Mouse (Mus musculus) intestine, postnatal 0 days (tissue): ENCODE data around the gene Nynrin. TPM values are rescaled to one million over a fixed set of nuclear protein-coding genes. Genes with fewer than 3 reads are reported as not detected.
A peak's percentile ranks its signal among the peaks of the same experiment; 100 is the strongest.

ENCODE experiments used
- ATAC-seq: fragments of 200-750 bp; cut with Nextera tagmentation; 2 replicates; pipeline ENCODE4 v1.8.0; 2017; ENCODE audit warnings: mild to moderate bottlenecking, moderate TSS enrichment, moderate library complexity
- H3K27ac ChIP-seq: fragments of 300-500 bp; sonication (generic); 2 replicates; pipeline ENCODE4 v1.5.1; 2014; ENCODE audit warnings: mild to moderate bottlenecking, low read depth, low read length, moderate library complexity
- H3K27me3 ChIP-seq: fragments of 300-500 bp; sonication (generic); replicated peaks from 2 replicates; pipeline ENCODE4 v1.6.1; 2014; ENCODE audit warnings: low read length, mixed read lengths; ENCODE audit not compliant: control insufficient read depth, insufficient read depth
- H3K36me3 ChIP-seq: fragments of 300-500 bp; sonication (generic); 2 replicates; pipeline ENCODE4 v1.6.1; 2014; ENCODE audit warnings: mild to moderate bottlenecking, moderate library complexity; ENCODE audit not compliant: control insufficient read depth, insufficient read depth
- H3K4me1 ChIP-seq: fragments of 300-500 bp; sonication (generic); replicated peaks from 2 replicates; pipeline ENCODE4 v1.6.1; 2014; ENCODE audit warnings: antibody characterized with exemption, low read length, mixed read lengths; ENCODE audit not compliant: control insufficient read depth, insufficient read depth
- H3K4me2 ChIP-seq: fragments of 300-500 bp; sonication (generic); replicated peaks from 2 replicates; pipeline ENCODE4 v1.6.1; 2014; ENCODE audit warnings: low read depth, mild to moderate bottlenecking, moderate library complexity
- H3K4me3 ChIP-seq: fragments of 300-500 bp; sonication (generic); 2 replicates; pipeline ENCODE4 v1.5.1; 2014; ENCODE audit warnings: low read depth, low read length
- H3K9ac ChIP-seq: fragments of 300-500 bp; sonication (generic); 2 replicates; pipeline ENCODE4 v1.6.1; 2014; ENCODE audit warnings: mild to moderate bottlenecking, low read depth, low read length
- H3K9me3 ChIP-seq: fragments of 300-500 bp; sonication (generic); 2 replicates; pipeline ENCODE4 v1.6.1; 2016; ENCODE audit warnings: mixed run types; ENCODE audit not compliant: control insufficient read depth
- CTCF ChIP-seq: sonication (generic); IDR thresholded peaks from 2 replicates; pipeline ENCODE4 v1.5.1; 2016; ENCODE audit warnings: low read depth, mild to moderate bottlenecking, control low read depth, antibody characterized with exemption, moderate library complexity
- WGBS: fragments of 180-500 bp; shearing (Covaris S2); extraction: QIAGEN DNeasy Blood & Tissue Kit; methylation state at CpG from one replicate; pipeline ENCODE4 v1.1.7; 2014; 5-methylcytosine and 5-hydroxymethylcytosine counted together
- polyA plus RNA-seq: library from polyadenylated mRNA; unstranded; fragments of >200 nt; fragmentation: Nextera tagmentation; extraction: Ambion mirVana; gene quantifications from 2 replicates; pipeline ENCODE4 v1.2.1, GENCODE M21; 2015

Gene Nynrin
- polyA plus RNA-seq, 1 experiment from 2014 or later = 2.2 TPM

DNA sequence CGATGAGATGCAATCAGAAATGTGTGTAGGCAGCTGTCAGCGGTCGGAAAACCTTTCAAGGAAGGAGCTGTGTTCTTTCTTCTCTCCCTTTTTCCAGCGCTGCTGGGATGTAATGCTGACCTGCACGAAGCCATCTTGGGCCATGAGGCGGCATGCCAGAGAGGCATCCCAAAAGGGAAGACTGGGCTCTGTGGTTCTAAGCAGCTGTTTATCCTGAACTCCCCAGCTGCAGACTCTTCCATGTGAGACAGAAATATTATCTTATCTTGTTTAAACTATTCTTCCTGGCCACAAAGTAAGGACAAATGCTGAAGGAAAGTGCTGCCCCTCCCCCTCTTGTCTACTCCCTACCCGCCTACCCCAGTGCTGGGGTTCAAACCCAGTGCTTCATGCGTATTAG, 27.2 kb downstream of the Nynrin start:
- no peaks in the 10 kb centered on the region for H3K9me3 ChIP-seq
- ATAC-seq = no peak
- 0 out of 2 replicates have a peak overlapping the region, but pooled peaks have one; percentile 21 for H3K27ac ChIP-seq
- no peak for TF ChIP-seq CTCF
- no peak overlapping the region for H3K4me3 ChIP-seq
- H3K9ac ChIP-seq = no peak overlapping the region
- H3K4me2 ChIP-seq = no peak overlapping the region
- H3K4me1 ChIP-seq = peaks cover 11% of the 10 kb centered on the region
- no peaks in the 10 kb centered on the region for H3K27me3 ChIP-seq
- WGBS = 81% methylated on average over 8 of the region's 8 CpGs
- H3K36me3 ChIP-seq = no peaks in the 10 kb centered on the region

GRCm38 (mm10) chr14:55882171-55882641, 28.4 kb downstream of the Nynrin start:
- Histone ChIP-seq H3K27ac (peak overlapping the region; percentile 76), H3K4me1 (peaks cover 18% of the 10 kb centered on the region), H3K36me3 (peaks cover 10% of the 10 kb centered on the region), H3K27me3 (no peaks in the 10 kb centered on the region), H3K9ac (peak overlapping the region; percentile 23; the same call in 1 of the 2 replicates), H3K4me2 (peak overlapping the region; percentile 13), H3K4me3 (no peak overlapping the region), H3K9me3 (no peaks in the 10 kb centered on the region)
- ATAC-seq = peak; percentile 82
- WGBS = 35% methylated on average over 6 of the region's 6 CpGs
- TF ChIP-seq CTCF = no peak

GRCm38 (mm10) chr14:55883149-55883661, 29.4 kb downstream of the Nynrin start:
- H3K4me3 ChIP-seq = no peak overlapping the region
- no peak overlapping the region for H3K9ac ChIP-seq
- no peak for TF ChIP-seq CTCF

GRCm38 (mm10) chr14:55883663-55884062, 29.9 kb downstream of the Nynrin start:
- H3K4me3 ChIP-seq = no peak overlapping the region
- peaks cover 24% of the 10 kb centered on the region for H3K36me3 ChIP-seq
- H3K27me3 ChIP-seq = no peaks in the 10 kb centered on the region
- ATAC-seq = no peak
- peaks cover 18% of the 10 kb centered on the region for H3K4me1 ChIP-seq
- H3K27ac ChIP-seq = no peak overlapping the region
- no peak overlapping the region for H3K9ac ChIP-seq
- no peak overlapping the region for H3K4me2 ChIP-seq
- H3K9me3 ChIP-seq = no peaks in the 10 kb centered on the region
- no peak for TF ChIP-seq CTCF
- 91% methylated on average over 12 of the region's 12 CpGs for WGBS

More at GRCm38 (mm10) chr14:55883149-55883661, 29.4 kb downstream of the Nynrin start:
- Histone ChIP-seq H3K27me3 (no peaks in the 10 kb centered on the region), H3K4me2 (0 out of 2 replicates have a peak overlapping the region, but pooled peaks have one; percentile 13), H3K27ac (0 out of 2 replicates have a peak overlapping the region, but pooled peaks have one; percentile 76), H3K4me1 (peaks cover 18% of the 10 kb centered on the region), H3K36me3 (peaks cover 20% of the 10 kb centered on the region), H3K9me3 (no peaks in the 10 kb centered on the region)
- 91% methylated on average over 13 of the region's 13 CpGs for WGBS
- no peak for ATAC-seq

GRCm38 (mm10) chr14:55884166-55884565, 30.4 kb downstream of the Nynrin start, which contains the start of gene Cbln3:
Gene Cbln3, minus strand, starts transcription at chr14:55884392.
- peak within 1 kb of the TSS; percentile 81 for H3K4me3 ChIP-seq
- H3K9me3 ChIP-seq = no peaks in the 10 kb centered on the region
- no peak for TF ChIP-seq CTCF
- peaks cover 28% of the 10 kb centered on the region for H3K36me3 ChIP-seq
- H3K4me1 ChIP-seq = peaks cover 18% of the 10 kb centered on the region
- peak within 1 kb of the TSS; percentile 92 for H3K9ac ChIP-seq
- no peaks in the 10 kb centered on the region for H3K27me3 ChIP-seq
- peak within 1 kb of the TSS; percentile 86 for H3K4me2 ChIP-seq
- peak within 1 kb of the TSS; percentile 97 for H3K27ac ChIP-seq
- WGBS = 44% methylated on average over 4 of the region's 4 CpGs
- ATAC-seq = no peak

DNA sequence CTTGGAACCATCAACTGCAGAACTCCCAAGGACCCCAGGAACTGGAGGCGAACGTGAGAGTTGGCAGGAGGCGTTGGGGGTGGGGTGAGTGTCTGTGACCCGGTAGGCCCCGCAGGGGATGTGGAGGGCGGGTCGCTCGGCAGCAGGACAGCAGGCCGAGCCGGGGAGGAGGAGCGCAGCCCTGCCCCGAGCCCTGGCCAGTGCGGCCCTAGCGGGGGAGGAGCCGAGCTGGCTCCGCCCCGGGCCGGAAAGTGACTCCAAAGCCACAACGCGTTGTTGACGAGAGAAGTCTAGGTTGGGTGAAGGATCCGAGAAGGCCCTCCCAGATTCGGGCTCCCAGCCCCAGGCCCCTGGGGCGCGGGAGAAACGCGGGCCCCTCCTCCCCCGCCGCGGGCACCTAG, 30.9 kb downstream of the Nynrin start, which contains the start of gene Khnyn:
Gene Khnyn, plus strand, starts transcription at position 235 of the 401 bp plus-strand sequence.
- peak; percentile 79 for ATAC-seq
- Histone ChIP-seq H3K4me1 (peaks cover 18% of the 10 kb centered on the region), H3K9ac (peak within 1 kb of the TSS; percentile 92), H3K36me3 (peaks cover 33% of the 10 kb centered on the region), H3K27ac (peak within 1 kb of the TSS; percentile 97), H3K27me3 (no peaks in the 10 kb centered on the region), H3K4me2 (peak within 1 kb of the TSS; percentile 86), H3K9me3 (no peaks in the 10 kb centered on the region), H3K4me3 (peak within 1 kb of the TSS; percentile 81)
- under 1% methylated on average over 28 of the region's 30 CpGs for WGBS
- TF ChIP-seq CTCF = peak; percentile 2; the same call in 1 of the 2 replicates
